Mouse (Mus musculus): Measurements from ENCODE around the gene Gpr142.

The Gpr142 gene

GRCm38 (mm10) chr11:114798624-114799023, at the start of gene Gpr142:
Gene Gpr142, plus strand, starts transcription at chr11:114798924.
- DNase-seq (ENCODE audit: low spot score in 2 of 2) = no peak

- DNase-seq (ENCODE audit: low spot score in 2 of 2) = peak in 1 of 2 experiments; percentile 52
Observed at GRCm38 (mm10) chr11:114764820-114765818, 33.6 kb upstream of the Gpr142 start, which contains the start of gene Kif19a. Gene Kif19a, plus strand, starts transcription at chr11:114765388.

- no peak for DNase-seq (ENCODE audit: low spot score in 2 of 2)
Observed at GRCm38 (mm10) chr11:114769911-114770310, 28.8 kb upstream of the Gpr142 start.

GRCm38 (mm10) chr11:114771896-114772295, 26.8 kb upstream of the Gpr142 start:
- DNase-seq (ENCODE audit: low spot score in 2 of 2) = no peak

- no peak for DNase-seq (ENCODE audit: low spot score in 2 of 2)
Observed at GRCm38 (mm10) chr11:114780076-114780475, 18.6 kb upstream of the Gpr142 start.

- DNase-seq (ENCODE audit: low spot score in 2 of 2) = no peak
Observed at GRCm38 (mm10) chr11:114785892-114786291, 12.8 kb upstream of the Gpr142 start.

- DNase-seq (ENCODE audit: low spot score in 2 of 2) = no peak
Observed at GRCm38 (mm10) chr11:114786326-114786725, 12.4 kb upstream of the Gpr142 start.

GRCm38 (mm10) chr11:114787611-114788010, 11.1 kb upstream of the Gpr142 start:
- no peak for DNase-seq (ENCODE audit: low spot score in 2 of 2)

- DNase-seq (ENCODE audit: low spot score in 2 of 2) = peak; percentile 62 to 85
Observed at GRCm38 (mm10) chr11:114789061-114789714, 9.5 kb upstream of the Gpr142 start.

- no peak for DNase-seq (ENCODE audit: low spot score in 2 of 2)
Observed at GRCm38 (mm10) chr11:114789716-114790115, 9.0 kb upstream of the Gpr142 start.

GRCm38 (mm10) chr11:114790171-114790570, 8.6 kb upstream of the Gpr142 start:
- DNase-seq (ENCODE audit: low spot score in 2 of 2) = no peak

GRCm38 (mm10) chr11:114790841-114791240, 7.9 kb upstream of the Gpr142 start:
- DNase-seq (ENCODE audit: low spot score in 2 of 2) = no peak

GRCm38 (mm10) chr11:114791351-114791889, 7.3 kb upstream of the Gpr142 start:
- DNase-seq (ENCODE audit: low spot score in 2 of 2) = no peak

GRCm38 (mm10) chr11:114791891-114792411, 6.8 kb upstream of the Gpr142 start:
- DNase-seq (ENCODE audit: low spot score in 2 of 2) = no peak

GRCm38 (mm10) chr11:114792931-114793494, 5.7 kb upstream of the Gpr142 start:
- DNase-seq (ENCODE audit: low spot score in 2 of 2) = no peak

- no peak for DNase-seq (ENCODE audit: low spot score in 2 of 2)
Observed at GRCm38 (mm10) chr11:114793868-114794545, 4.7 kb upstream of the Gpr142 start.

GRCm38 (mm10) chr11:114794691-114795090, 4.0 kb upstream of the Gpr142 start:
- no peak for DNase-seq (ENCODE audit: low spot score in 2 of 2)

- DNase-seq (ENCODE audit: low spot score in 2 of 2) = peak in 1 of 2 experiments; percentile 55
Observed at GRCm38 (mm10) chr11:114795231-114795746, 3.4 kb upstream of the Gpr142 start.

- no peak for DNase-seq (ENCODE audit: low spot score in 2 of 2)
Observed at GRCm38 (mm10) chr11:114795848-114796322, 2.8 kb upstream of the Gpr142 start, which contains the start of gene Btbd17. Gene Btbd17, minus strand, starts transcription at chr11:114795945.

- DNase-seq (ENCODE audit: low spot score in 2 of 2) = no peak
Observed at GRCm38 (mm10) chr11:114797176-114797575, 1.5 kb upstream of the Gpr142 start.

- no peak for DNase-seq (ENCODE audit: low spot score in 2 of 2)
Observed at GRCm38 (mm10) chr11:114797981-114798380, 743 bp upstream of the Gpr142 start.

All from spleen, postnatal 10 days (tissue).